Mouse (Mus musculus): ENCODE measurements around the gene Pnkd. TPM values are rescaled to one million over a fixed set of nuclear protein-coding genes. Genes with fewer than 3 reads are reported as not detected.

Pnkd gene
- total RNA-seq, 2 experiments from 2014 or later: 192 to 206 TPM

Small RNA genes within 50 kb of the gene (microRNA-seq; reads per million reads assigned to microRNA genes)
- 10,399 to 13,631 reads per million in 2 experiments for gene Mir26b

Other genes starting within 250 kb of the Pnkd start
- 10 to 100 TPM; 37.0 to 39.6 TPM for gene Tns1, start 160.5 kb upstream of the Pnkd start, total RNA-seq (2021)
- not detected for gene Rufy4, start 159.4 kb upstream of the Pnkd start, total RNA-seq (2021)
- gene Cxcr2, start 130.9 kb upstream of the Pnkd start, total RNA-seq (2021): not detected
- gene Cxcr1, start 90.3 kb upstream of the Pnkd start, total RNA-seq (2021): not detected
- gene Arpc2, start 48.8 kb upstream of the Pnkd start, total RNA-seq (2021): 100 to 1,000 TPM; 376 to 401 TPM
- not detected for gene Gpbar1, start 6.4 kb upstream of the Pnkd start, total RNA-seq (2021)
- gene Aamp, start 192 bp upstream of the Pnkd start, total RNA-seq (2021): 100 to 1,000 TPM; 163 to 168 TPM
- 10 to 100 TPM; 23.6 to 27.1 TPM for gene Tmbim1, start 20.7 kb downstream of the Pnkd start, total RNA-seq (2021)
- gene Catip, start 77.2 kb downstream of the Pnkd start, total RNA-seq (2021): 1 to 10 TPM; 1.0 to 1.2 TPM
- 1 to 10 TPM; 3.2 to 4.5 TPM for gene Slc11a1, start 90.3 kb downstream of the Pnkd start, total RNA-seq (2021)
- 10 to 100 TPM; 28.9 to 29.1 TPM for gene Ctdsp1, start 106.6 kb downstream of the Pnkd start, total RNA-seq (2021)
- gene Vil1, start 124.4 kb downstream of the Pnkd start, total RNA-seq (2021): under 1 TPM; 0.32 to 0.36 TPM
- 10 to 100 TPM; 24.6 to 27.0 TPM for gene Cnot9, start 221.1 kb downstream of the Pnkd start, total RNA-seq (2021)

Data from layer of hippocampus, adult 18-20 months (tissue).